Mouse (Mus musculus) heart, embryonic 12.5 days (tissue): ENCODE results near the gene Cept1. TPM values are rescaled to one million over a fixed set of nuclear protein-coding genes. Genes with fewer than 3 reads are reported as not detected.

Experiments
- ATAC-seq: fragments of 200-750 bp; cut with Nextera tagmentation; 2 replicates; pipeline ENCODE4 v1.8.0; 2017; ENCODE audit warnings: moderate TSS enrichment, moderate library complexity; ENCODE audit not compliant: insufficient number of reproducible peaks, low FRiP score
- H3K27ac ChIP-seq: fragments of 300-500 bp; sonication (generic); 2 replicates; pipeline ENCODE4 v1.5.1; 2016; ENCODE audit warnings: mild to moderate bottlenecking, moderate library complexity; ENCODE audit not compliant: poor library complexity, severe bottlenecking
- H3K27me3 ChIP-seq: fragments of 300-500 bp; sonication (generic); replicated peaks from 2 replicates; pipeline ENCODE4 v1.6.1; 2016; ENCODE audit warnings: mild to moderate bottlenecking, moderate library complexity
- H3K36me3 ChIP-seq: fragments of 300-500 bp; sonication (generic); 2 replicates; pipeline ENCODE4 v1.6.1; 2016; ENCODE audit warnings: mild to moderate bottlenecking, moderate library complexity
- H3K4me1 ChIP-seq: fragments of 300-500 bp; sonication (generic); replicated peaks from 2 replicates; pipeline ENCODE4 v1.6.1; 2016; ENCODE audit warnings: mild to moderate bottlenecking
- H3K4me2 ChIP-seq: fragments of 300-500 bp; sonication (generic); 2 replicates; pipeline ENCODE4 v1.6.1; 2016; ENCODE audit warnings: mild to moderate bottlenecking, moderate library complexity
- H3K4me3 ChIP-seq: fragments of 300-500 bp; sonication (generic); 2 replicates; pipeline ENCODE4 v1.5.1; 2016; ENCODE audit warnings: mild to moderate bottlenecking
- H3K9ac ChIP-seq: fragments of 300-500 bp; sonication (generic); 2 replicates; pipeline ENCODE4 v1.6.1; 2016; ENCODE audit warnings: mild to moderate bottlenecking, moderate library complexity
- H3K9me3 ChIP-seq: fragments of 300-500 bp; sonication (generic); replicated peaks from 2 replicates; pipeline ENCODE4 v1.6.1; 2016; ENCODE audit warnings: mild to moderate bottlenecking, moderate library complexity
- WGBS: fragments of 180-500 bp; shearing (Covaris S2); methylation state at CpG from one replicate; pipeline ENCODE4 v1.1.7; 2016; 5-methylcytosine and 5-hydroxymethylcytosine counted together
- polyA plus RNA-seq: library from polyadenylated mRNA; unstranded; fragments of >200 nt; fragmentation: Nextera tagmentation; extraction: Ambion mirVana; gene quantifications from 2 replicates; pipeline ENCODE4 v1.2.1, GENCODE M21; 2016

Cept1 gene
- polyA plus RNA-seq, 1 experiment from 2014 or later = 32.4 TPM

DNA sequence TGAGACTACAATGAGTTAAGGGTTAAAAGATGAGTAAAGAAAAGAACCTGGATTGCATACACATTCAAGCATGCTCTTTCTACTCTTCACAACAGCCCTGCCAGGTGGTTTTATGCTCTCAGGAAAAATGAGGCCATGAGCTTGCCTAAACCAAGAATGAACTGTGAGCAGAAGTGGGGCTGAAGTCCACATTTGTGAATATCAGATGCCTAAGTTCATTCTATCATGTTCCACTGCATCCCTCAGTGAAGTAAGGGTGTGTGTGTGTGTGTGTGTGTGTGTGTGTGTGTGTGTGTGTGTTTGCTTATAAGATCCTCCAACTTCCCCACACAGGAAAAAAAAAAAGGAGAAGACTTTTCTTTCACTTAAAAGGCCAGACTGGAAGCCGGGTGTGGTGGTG lies 70.7 kb downstream of the Cept1 start:
- no peak overlapping the region for H3K4me2 ChIP-seq
- no peaks in the 10 kb centered on the region for H3K4me1 ChIP-seq
- no peaks in the 10 kb centered on the region for H3K9me3 ChIP-seq
- H3K27me3 ChIP-seq = peaks cover 7% of the 10 kb centered on the region; the same call in 1 of the 2 replicates
- no peak overlapping the region for H3K4me3 ChIP-seq
- no peak overlapping the region for H3K9ac ChIP-seq
- no peak for ATAC-seq
- H3K27ac ChIP-seq = no peak overlapping the region
- no peaks in the 10 kb centered on the region for H3K36me3 ChIP-seq
- WGBS = 80% methylated on average over 1 of the region's 1 CpGs

DNA sequence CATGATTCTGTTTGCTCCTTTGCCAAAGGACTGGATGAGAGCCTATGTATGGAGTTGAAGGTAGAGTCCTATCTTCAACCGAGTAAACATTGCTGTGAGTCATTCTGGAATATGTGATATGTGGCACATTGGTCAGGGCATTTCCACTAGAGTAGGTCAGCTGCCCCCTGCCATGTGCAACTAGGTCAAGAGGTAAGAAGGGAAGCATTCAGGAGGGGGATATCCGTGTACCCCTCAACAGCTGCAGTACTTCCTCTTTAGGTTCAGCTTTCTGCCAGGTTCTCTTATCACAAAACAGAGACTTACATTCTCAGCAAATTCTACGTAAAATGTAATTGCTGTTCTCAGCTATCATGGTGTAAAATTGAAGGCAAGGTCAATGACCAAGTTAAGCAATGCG lies 73.4 kb downstream of the Cept1 start:
- no peaks in the 10 kb centered on the region for H3K9me3 ChIP-seq

DNA sequence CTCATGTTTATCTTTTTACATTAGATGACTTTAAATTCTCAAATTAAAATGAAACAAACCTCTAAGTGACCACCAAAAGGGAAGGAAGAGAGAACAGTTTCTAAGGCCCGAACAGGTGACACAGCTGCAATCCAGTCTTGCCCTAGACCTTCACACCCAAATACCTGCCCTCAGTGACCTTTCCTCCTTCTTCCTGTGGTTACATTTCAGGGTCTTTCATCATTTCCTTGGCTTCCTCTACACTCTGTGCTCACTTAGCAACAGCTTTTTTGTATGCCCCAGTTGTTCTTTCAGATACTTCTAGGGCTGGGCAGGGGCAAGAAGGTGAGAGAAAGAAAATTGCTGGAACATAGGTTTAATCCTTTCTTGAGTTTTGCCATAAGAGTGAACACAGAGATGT lies 82.9 kb downstream of the Cept1 start:
- H3K36me3 ChIP-seq = no peaks in the 10 kb centered on the region
- H3K9me3 ChIP-seq = no peaks in the 10 kb centered on the region
- no peak for ATAC-seq
- H3K27me3 ChIP-seq = no peaks in the 10 kb centered on the region
- H3K27ac ChIP-seq = no peak overlapping the region
- H3K4me2 ChIP-seq = no peak overlapping the region
- 78% methylated on average over 1 of the region's 1 CpGs for WGBS
- H3K9ac ChIP-seq = no peak overlapping the region
- no peaks in the 10 kb centered on the region for H3K4me1 ChIP-seq
- H3K4me3 ChIP-seq = no peak overlapping the region

More for the DNA sequence above, 73.4 kb downstream of the Cept1 start:
- no peaks in the 10 kb centered on the region for H3K36me3 ChIP-seq
- no peak overlapping the region for H3K9ac ChIP-seq
- no peak overlapping the region for H3K4me3 ChIP-seq
- no peak overlapping the region for H3K4me2 ChIP-seq
- H3K4me1 ChIP-seq = no peaks in the 10 kb centered on the region
- H3K27ac ChIP-seq = no peak overlapping the region
- 65% methylated on average over 4 of the region's 4 CpGs for WGBS
- ATAC-seq = no peak
- H3K27me3 ChIP-seq = no peaks in the 10 kb centered on the region

DNA sequence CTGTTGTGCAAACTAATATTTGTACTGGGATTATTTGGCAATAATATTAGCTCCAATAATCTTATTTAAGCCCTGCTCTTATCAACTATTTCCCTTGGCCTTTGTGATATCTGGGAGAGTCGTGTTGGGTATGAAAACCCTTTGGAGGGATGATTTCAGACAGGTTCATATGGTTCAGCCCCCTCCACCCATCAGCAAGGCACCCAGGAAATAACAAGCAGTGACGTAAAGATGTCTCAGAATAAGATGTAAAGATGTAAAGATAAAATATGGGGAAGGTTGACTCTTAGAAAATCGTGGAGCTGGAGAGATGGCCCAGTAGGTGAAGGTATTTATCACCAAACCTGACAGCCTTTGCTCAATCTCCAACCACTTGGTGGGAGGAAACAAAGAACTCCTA lies 85.1 kb downstream of the Cept1 start:
- no peaks in the 10 kb centered on the region for H3K27me3 ChIP-seq
- no peaks in the 10 kb centered on the region for H3K36me3 ChIP-seq
- no peak overlapping the region for H3K4me3 ChIP-seq
- H3K4me2 ChIP-seq = no peak overlapping the region
- H3K9me3 ChIP-seq = no peaks in the 10 kb centered on the region
- ATAC-seq = no peak
- no peak overlapping the region for H3K27ac ChIP-seq
- H3K4me1 ChIP-seq = no peaks in the 10 kb centered on the region
- no peak overlapping the region for H3K9ac ChIP-seq
- 57% methylated on average over 3 of the region's 3 CpGs for WGBS

DNA sequence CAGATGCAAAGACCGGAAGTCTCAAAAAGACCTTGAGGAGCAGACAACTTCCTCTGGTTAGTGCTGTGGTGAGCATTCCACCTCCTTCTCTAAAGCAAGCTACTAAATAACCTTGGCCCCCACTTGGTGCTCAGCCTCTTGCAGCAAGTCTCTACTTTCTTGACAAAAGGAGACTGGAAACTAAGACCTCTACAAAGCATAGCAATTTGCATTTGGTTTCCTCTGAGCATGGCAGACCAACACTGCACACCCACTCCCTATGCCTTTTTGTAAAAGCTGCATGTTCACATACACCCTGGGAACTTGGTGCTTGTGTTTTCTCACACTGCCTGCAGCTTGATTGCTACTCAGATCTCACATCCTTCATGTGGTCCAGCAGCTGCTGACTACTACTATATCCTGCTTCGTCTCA lies 85.5 kb downstream of the Cept1 start:
- ATAC-seq = no peak
- no peaks in the 10 kb centered on the region for H3K36me3 ChIP-seq
- WGBS = 82% methylated on average over 2 of the region's 2 CpGs
- no peaks in the 10 kb centered on the region for H3K9me3 ChIP-seq
- H3K4me3 ChIP-seq = no peak overlapping the region
- H3K27me3 ChIP-seq = no peaks in the 10 kb centered on the region
- H3K9ac ChIP-seq = no peak overlapping the region
- H3K4me2 ChIP-seq = no peak overlapping the region
- H3K27ac ChIP-seq = no peak overlapping the region
- H3K4me1 ChIP-seq = no peaks in the 10 kb centered on the region

DNA sequence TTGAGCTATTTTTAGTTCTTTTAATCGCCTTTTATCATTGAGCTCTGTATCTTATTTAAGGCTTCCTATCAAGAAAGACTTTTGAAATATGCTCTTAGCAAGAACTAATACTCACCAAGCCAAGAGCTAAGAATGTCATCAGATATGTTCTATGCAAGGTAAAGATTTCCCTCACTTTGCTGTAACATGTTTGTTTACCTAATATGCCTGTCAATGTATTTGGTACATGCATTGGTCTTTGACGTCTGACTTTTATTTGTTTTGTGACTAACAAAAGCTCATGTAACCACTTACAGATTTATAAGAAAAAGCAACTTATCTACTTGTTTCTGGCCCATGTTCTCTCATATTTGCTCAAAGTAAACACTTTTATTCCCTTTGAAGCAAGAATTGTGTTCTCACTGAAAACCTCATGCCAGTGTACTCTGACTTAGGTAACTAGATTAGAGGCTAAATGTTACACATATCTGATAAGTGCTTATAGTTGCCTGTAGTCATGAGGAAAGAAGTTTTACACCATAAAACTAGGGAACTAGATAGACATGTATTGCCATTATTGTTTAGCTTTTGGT lies 90.2 kb downstream of the Cept1 start:
- Histone ChIP-seq H3K27me3 (no peaks in the 10 kb centered on the region), H3K4me2 (no peak overlapping the region), H3K27ac (no peak overlapping the region), H3K9ac (no peak overlapping the region), H3K36me3 (no peaks in the 10 kb centered on the region), H3K4me3 (no peak overlapping the region), H3K4me1 (no peaks in the 10 kb centered on the region), H3K9me3 (no peaks in the 10 kb centered on the region)
- WGBS = 57% methylated on average over 2 of the region's 2 CpGs
- ATAC-seq = no peak

DNA sequence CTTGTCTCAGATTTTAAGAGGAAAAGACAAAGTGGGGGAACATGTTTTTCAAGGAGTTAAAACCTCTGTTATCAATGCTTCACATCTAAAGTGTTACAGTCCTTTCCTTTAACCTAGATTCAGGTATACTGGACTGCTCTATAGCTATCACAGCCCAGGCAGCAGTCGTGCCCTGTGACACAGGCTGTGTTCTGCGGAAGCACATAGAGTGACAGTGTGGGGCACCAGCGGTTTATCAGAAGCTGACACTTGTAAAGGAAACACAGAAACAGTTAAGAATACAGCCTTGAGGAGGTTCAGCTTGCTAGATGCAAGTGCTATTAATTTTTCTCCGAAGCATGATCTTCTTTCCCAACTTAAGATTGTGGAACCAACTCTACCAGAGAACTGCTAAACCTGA lies 95.0 kb downstream of the Cept1 start:
- H3K9ac ChIP-seq = no peak overlapping the region
- WGBS = 55% methylated on average over 4 of the region's 4 CpGs
- H3K4me1 ChIP-seq = no peaks in the 10 kb centered on the region
- H3K27me3 ChIP-seq = 0 out of 2 replicates have a peak, but pooled peaks cover 4% of the 10 kb centered on the region
- H3K9me3 ChIP-seq = no peaks in the 10 kb centered on the region
- no peaks in the 10 kb centered on the region for H3K36me3 ChIP-seq
- H3K4me2 ChIP-seq = no peak overlapping the region
- ATAC-seq = no peak
- no peak overlapping the region for H3K4me3 ChIP-seq
- H3K27ac ChIP-seq = no peak overlapping the region

Other genes with a start within 250 kb of the Cept1 start
- not detected in 2 replicates for gene Chil6, start 141.6 kb downstream of the Cept1 start, polyA plus RNA-seq
- gene Dennd2d, start 65.4 kb downstream of the Cept1 start, polyA plus RNA-seq = 2.0 and 2.2 TPM in 2 replicates
- 57.6 and 59.4 TPM in 2 replicates for gene Dram2, start within 50 bp of the Cept1 start, polyA plus RNA-seq
- gene Lrif1, start 137.2 kb upstream of the Cept1 start, polyA plus RNA-seq = 14.8 and 15.4 TPM in 2 replicates
- gene Cd53, start 242.3 kb upstream of the Cept1 start, polyA plus RNA-seq = 2.6 and 3.9 TPM in 2 replicates